Mouse (Mus musculus) CH12.LX (cell line): ENCODE measurements around the gene Bdkrb2. TPM values are rescaled to one million over a fixed set of nuclear protein-coding genes. Genes with fewer than 3 reads are reported as not detected.

Source experiments
- DNase-seq: peaks from one replicate; pipeline ENCODE4 v3.0.0-alpha.2; 2013; ENCODE audit errors: extremely low read depth
- H3K27ac ChIP-seq: 2 replicates; pipeline ENCODE4 v1.5.1; 2012; ENCODE audit warnings: low read depth, mild to moderate bottlenecking, control low read depth, moderate library complexity; ENCODE audit not compliant: insufficient read depth
- H3K27me3 ChIP-seq: replicated peaks from 2 replicates; pipeline ENCODE3; 2012; ENCODE audit warnings: inconsistent platforms
- H3K36me3 ChIP-seq, 2 experiments: replicated peaks in 1 of 2; 2 replicates each; pipeline versions ENCODE3 to v1.6.1; 2012; ENCODE audit warnings: inconsistent platforms in 1 of 2, low read length in 1 of 2, mild to moderate bottlenecking in 1 of 2, mixed read lengths in 1 of 2, moderate library complexity in 1 of 2; ENCODE audit not compliant: control insufficient read depth in 1 of 2, insufficient read depth in 1 of 2
- H3K4me1 ChIP-seq, 2 experiments: 2 replicates each; pipeline ENCODE4 v1.6.1; 2012; ENCODE audit warnings: inconsistent platforms in 1 of 2, moderate library complexity in 1 of 2; ENCODE audit not compliant: insufficient read depth in 2 of 2, control insufficient read depth in 1 of 2
- H3K4me2 ChIP-seq: 2 replicates; pipeline ENCODE4 v1.6.1; 2012; ENCODE audit warnings: low read depth, mild to moderate bottlenecking, control low read depth; ENCODE audit not compliant: poor library complexity, insufficient read depth, severe bottlenecking
- H3K4me3 ChIP-seq, 3 experiments: fragments of 150-350 bp in 1 of 3; sonication (generic) in 1 of 3; replicated peaks in 1 of 3; 2 replicates each; pipeline versions ENCODE3 to v1.5.1; 2011 to 2012; ENCODE audit warnings: low read depth in 2 of 3, low read length in 2 of 3, mild to moderate bottlenecking in 2 of 3, moderate library complexity in 2 of 3, control low read depth in 1 of 3, improper control_type of control experiment in 1 of 3, inconsistent platforms in 1 of 3, mixed read lengths in 1 of 3; ENCODE audit not compliant: poor library complexity in 1 of 3
- H3K79me2 ChIP-seq: replicated peaks from 2 replicates; pipeline ENCODE4 v1.6.1; 2012; ENCODE audit warnings: mild to moderate bottlenecking, moderate library complexity; ENCODE audit not compliant: control insufficient read depth, poor library complexity, insufficient read depth, severe bottlenecking; ENCODE audit errors: extremely low read depth
- H3K9ac ChIP-seq: 2 replicates; pipeline ENCODE4 v1.6.1; 2012; ENCODE audit warnings: low read depth, mild to moderate bottlenecking, control low read depth, moderate library complexity; ENCODE audit not compliant: insufficient read depth
- H3K9me3 ChIP-seq: replicated peaks from 2 replicates; pipeline ENCODE3; 2012; ENCODE audit warnings: low read length, inconsistent platforms, mixed read lengths
- BHLHE40 ChIP-seq: IDR thresholded peaks from 2 replicates; pipeline ENCODE4 v1.6.1; 2011; ENCODE audit warnings: mild to moderate bottlenecking, low read depth, low read length, improper control_type of control experiment
- CHD2 ChIP-seq: IDR thresholded peaks from 2 replicates; pipeline ENCODE4 v1.6.1; 2011; ENCODE audit warnings: low read length, improper control_type of control experiment
- CTCF ChIP-seq, 2 experiments: IDR thresholded peaks in 1 of 2; conservative IDR thresholded peaks in 1 of 2; 2 replicates each; pipeline ENCODE4 v1.5.1; 2011 to 2012; ENCODE audit warnings: low read depth in 2 of 2, low read length in 2 of 2, improper control_type of control experiment in 1 of 2, inconsistent platforms in 1 of 2, mild to moderate bottlenecking in 1 of 2, moderate library complexity in 1 of 2
- ELF1 ChIP-seq: IDR thresholded peaks from 2 replicates; pipeline ENCODE4 v1.6.1; 2014; ENCODE audit warnings: low read depth, mild to moderate bottlenecking, inconsistent platforms, low read length, improper control_type of control experiment
- EP300 ChIP-seq: IDR thresholded peaks from 2 replicates; pipeline ENCODE4 v1.6.1; 2011; ENCODE audit warnings: low read length, improper control_type of control experiment
- GABPA ChIP-seq: IDR thresholded peaks from 2 replicates; pipeline ENCODE4 v1.6.1; 2012; ENCODE audit warnings: low read depth, low read length, improper control_type of control experiment, inconsistent platforms; ENCODE audit not compliant: insufficient replicate concordance
- HCFC1 ChIP-seq: IDR thresholded peaks from 2 replicates; pipeline ENCODE4 v1.6.1; 2012; ENCODE audit warnings: low read depth, mild to moderate bottlenecking, inconsistent platforms, low read length, improper control_type of control experiment
- JUN ChIP-seq: IDR thresholded peaks from 2 replicates; pipeline ENCODE4 v1.6.1; 2011; ENCODE audit warnings: low read depth, mild to moderate bottlenecking, low read length, improper control_type of control experiment, moderate library complexity; ENCODE audit not compliant: insufficient read depth
- JUND ChIP-seq: conservative IDR thresholded peaks from 2 replicates; pipeline ENCODE4 v1.6.1; 2011; ENCODE audit warnings: low read depth, low read length, improper control_type of control experiment
- MAFK ChIP-seq: IDR thresholded peaks from 2 replicates; pipeline ENCODE4 v1.6.1; 2011; ENCODE audit warnings: low read length, improper control_type of control experiment; ENCODE audit not compliant: insufficient replicate concordance
- MAX ChIP-seq: IDR thresholded peaks from 2 replicates; pipeline ENCODE4 v1.6.1; 2011; ENCODE audit warnings: low read length, improper control_type of control experiment
- MAZ ChIP-seq: IDR thresholded peaks from 2 replicates; pipeline ENCODE4 v1.6.1; 2012; ENCODE audit warnings: low read depth, mild to moderate bottlenecking, inconsistent platforms, low read length, improper control_type of control experiment, moderate library complexity
- MEF2A ChIP-seq: IDR thresholded peaks from 2 replicates; pipeline ENCODE4 v1.6.1; 2014; ENCODE audit warnings: low read depth, mild to moderate bottlenecking, inconsistent platforms, low read length, improper control_type of control experiment, borderline replicate concordance
- MYC ChIP-seq: IDR thresholded peaks from 2 replicates; pipeline ENCODE4 v1.6.1; 2011; ENCODE audit warnings: low read depth, mild to moderate bottlenecking, improper control_type of control experiment, low read length
- NRF1 ChIP-seq: IDR thresholded peaks from 2 replicates; pipeline ENCODE4 v1.6.1; 2014; ENCODE audit warnings: low read depth, mild to moderate bottlenecking, inconsistent platforms, low read length, improper control_type of control experiment, moderate library complexity
- POLR2AphosphoS2 ChIP-seq: IDR thresholded peaks from 2 replicates; pipeline ENCODE4 v1.6.1; 2011; ENCODE audit warnings: low read depth, low read length, improper control_type of control experiment
- SMC3 ChIP-seq: IDR thresholded peaks from 2 replicates; pipeline ENCODE4 v1.6.1; 2011; ENCODE audit warnings: low read depth, low read length, improper control_type of control experiment
- TBP ChIP-seq: conservative IDR thresholded peaks from 2 replicates; pipeline ENCODE4 v1.6.1; 2011; ENCODE audit warnings: low read depth, low read length, improper control_type of control experiment
- UBTF ChIP-seq: IDR thresholded peaks from 2 replicates; pipeline ENCODE4 v1.6.1; 2012; ENCODE audit warnings: low read depth, mild to moderate bottlenecking, inconsistent platforms, low read length, improper control_type of control experiment, moderate library complexity
- ZC3H11A ChIP-seq: IDR thresholded peaks from 2 replicates; pipeline ENCODE4 v1.6.1; 2012; ENCODE audit warnings: low read depth, mild to moderate bottlenecking, inconsistent platforms, low read length, improper control_type of control experiment
- ZKSCAN1 ChIP-seq: IDR thresholded peaks from 2 replicates; pipeline ENCODE4 v1.6.1; 2012; ENCODE audit warnings: low read depth, inconsistent platforms, low read length, improper control_type of control experiment, borderline replicate concordance
- ZNF384 ChIP-seq: IDR thresholded peaks from 2 replicates; pipeline ENCODE4 v1.6.1; 2012; ENCODE audit warnings: low read depth, low read length, improper control_type of control experiment, inconsistent platforms
- dilution Hi-C: fragments of 300-500 bp; cut with MboI; formaldehyde crosslinking; loops from 2 replicates; pipeline ENCODE4 v1.14.3; 2020; ENCODE audit warnings: low sequenced_read_pairs; ENCODE audit not compliant: extremely low pct_unique_long_range_greater_than_20kb, extremely low pct_ligation_motif_present
- in situ Hi-C: fragments of 300-500 bp; cut with MboI; formaldehyde crosslinking; loops from 3 replicates; pipeline ENCODE4 v1.14.3; 2019; ENCODE audit warnings: low sequenced_read_pairs, low pct_ligation_motif_present, low pct_unique_long_range_greater_than_20kb, mixed read lengths
- polyA plus RNA-seq: library from polyadenylated mRNA; unstranded; fragments of >175 nt; gene quantifications from 2 replicates; pipeline ENCODE4 v1.2.1, GENCODE M21; 2012; ENCODE audit warnings: low read depth; ENCODE audit not compliant: insufficient read length
- total RNA-seq, 2 experiments: library from RNA; depleted of rRNA; stranded (reverse); fragments of 300-350 nt in 1 of 2; fragments of >200 nt in 1 of 2; gene quantifications; 2 replicates each; pipeline ENCODE4 v1.2.3; 2012 to 2014

The Bdkrb2 gene
- total and polyA plus RNA-seq, 3 experiments: 0.06 TPM; not detected in 2

GRCm38 (mm10) chr12:105562056-105562820 is 788 bp upstream of the Bdkrb2 start:
- dilution Hi-C loops: no loop called here
- TF ChIP-seq MEF2A (no peak), ELF1 (no peak), HCFC1 (no peak), ZC3H11A (no peak), SMC3 (no peak), ZKSCAN1 (no peak)
- TF ChIP-seq, all 38 proteins: peak for 0
- no peak overlapping the region for H3K4me3 ChIP-seq
- H3K9ac ChIP-seq: no peak overlapping the region
- no peaks in the 10 kb centered on the region for H3K79me2 ChIP-seq
- H3K27me3 ChIP-seq: peaks cover 64% of the 10 kb centered on the region
- H3K4me2 ChIP-seq: no peak overlapping the region
- in situ Hi-C loops: no loop called here
- DNase-seq: no peak
- H3K27ac ChIP-seq: no peak overlapping the region
- H3K36me3 ChIP-seq: no peaks in the 10 kb centered on the region
- peaks cover 0 to 17% of the 10 kb centered on the region in 2 experiments; a peak in 2 of 4 replicates for H3K4me1 ChIP-seq
- H3K9me3 ChIP-seq: peaks cover 9% of the 10 kb centered on the region

- peaks cover 3% of the 10 kb centered on the region for H3K9me3 ChIP-seq
- TF ChIP-seq TBP (no peak), ZNF384 (no peak), MYC (no peak), MAFK (no peak), MEF2A (no peak), JUND (no peak), GABPA (no peak), CHD2 (no peak), MAX (no peak), BHLHE40 (no peak), MAZ (no peak), CTCF (conservative IDR thresholded peaks at IDR 0.05 in 1 of 2, IDR thresholded peaks at IDR 0.05 in 1 of 2; ENCODE audit: low read depth in 2 of 2, low read length in 2 of 2) (no peak), NRF1 (no peak), POLR2AphosphoS2 (no peak), ZC3H11A (no peak), EP300 (no peak), HCFC1 (no peak), ELF1 (no peak), JUN (no peak), UBTF (no peak)
- TF ChIP-seq, all 38 proteins: peak for 0
- H3K27ac ChIP-seq: no peak overlapping the region
- no peaks in the 10 kb centered on the region for H3K79me2 ChIP-seq
- H3K9ac ChIP-seq: no peak overlapping the region
- peaks cover 55% of the 10 kb centered on the region for H3K27me3 ChIP-seq
- in situ Hi-C loops: no loop called here
- H3K36me3 ChIP-seq: no peaks in the 10 kb centered on the region
- no peak overlapping the region for H3K4me2 ChIP-seq
- peaks cover 0 to 17% of the 10 kb centered on the region in 2 experiments; a peak in 2 of 4 replicates for H3K4me1 ChIP-seq
- dilution Hi-C loops: no loop called here
- no peak for DNase-seq
- no peak overlapping the region for H3K4me3 ChIP-seq
Observed at GRCm38 (mm10) chr12:105563726-105564275, 775 bp downstream of the Bdkrb2 start.
